Mouse (Mus musculus) CD4-positive helper T cell, adult 2 months (primary cell): ENCODE measurements at regions not wholly inside any gene's neighbourhood (a gene's known extent, or its start where the extent isn't known, plus 50 kb on each side); places are given as distances from the start of the nearest gene placed in this dataset.

Experiments
- DNase-seq: peaks from one replicate; pipeline ENCODE4 v3.0.0-alpha.2; 2012; ENCODE audit warnings: low read depth, missing footprints, low spot score

GRCm38 (mm10) chrX:58812824-58813223, 96.3 kb upstream of the 4930550L24Rik start:
- DNase-seq: peak; percentile 2
